Mouse (Mus musculus) frontal cortex, postnatal 36 days (tissue): ENCODE data around the gene Neil1.

Source experiments
- DNase-seq, 2 experiments: peaks; one replicate each; pipeline ENCODE4 v3.0.0; 2022; ENCODE audit warnings: low spot score in 2 of 2

Neil1 gene

DNA sequence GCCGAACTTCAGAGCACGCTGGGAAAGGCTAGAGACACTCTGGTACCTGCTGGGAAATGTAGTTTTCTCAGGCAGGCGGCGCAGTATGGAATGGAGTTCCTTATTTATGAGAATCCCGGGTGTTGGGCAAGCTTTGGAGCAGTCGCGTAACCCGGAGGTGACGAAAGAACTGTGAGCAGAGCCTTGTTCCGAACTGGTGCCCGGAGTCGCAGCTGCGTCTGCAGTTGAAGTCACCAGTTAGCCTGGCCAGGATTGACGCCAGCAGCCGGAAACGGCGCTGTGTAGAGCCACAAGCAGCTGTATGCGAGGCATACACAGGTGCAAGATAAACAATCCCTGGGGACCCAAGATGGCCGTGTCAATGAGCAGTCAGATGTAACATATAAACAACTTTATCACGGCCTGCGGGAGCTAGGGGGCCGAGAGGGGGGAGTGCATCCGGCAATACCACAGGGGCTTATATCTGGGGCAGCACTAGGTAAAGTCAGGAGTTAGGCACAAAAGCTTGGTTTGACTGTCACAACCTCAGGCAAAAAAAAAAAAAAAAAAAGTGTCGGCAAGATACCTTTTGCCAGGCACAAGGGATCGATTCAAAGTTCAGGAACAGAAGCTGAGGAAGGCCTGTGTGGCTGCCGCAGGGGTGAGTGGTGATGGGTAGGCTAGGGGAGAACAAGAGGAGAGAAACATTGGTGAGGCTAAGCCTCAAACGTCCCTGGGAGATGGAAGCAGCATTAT lies at the start of gene Neil1:
Gene Neil1 (minus strand): TSS at position 162 of the 735 bp plus-strand sequence.
- DNase-seq, result peak; percentile 87 to 96

DNA sequence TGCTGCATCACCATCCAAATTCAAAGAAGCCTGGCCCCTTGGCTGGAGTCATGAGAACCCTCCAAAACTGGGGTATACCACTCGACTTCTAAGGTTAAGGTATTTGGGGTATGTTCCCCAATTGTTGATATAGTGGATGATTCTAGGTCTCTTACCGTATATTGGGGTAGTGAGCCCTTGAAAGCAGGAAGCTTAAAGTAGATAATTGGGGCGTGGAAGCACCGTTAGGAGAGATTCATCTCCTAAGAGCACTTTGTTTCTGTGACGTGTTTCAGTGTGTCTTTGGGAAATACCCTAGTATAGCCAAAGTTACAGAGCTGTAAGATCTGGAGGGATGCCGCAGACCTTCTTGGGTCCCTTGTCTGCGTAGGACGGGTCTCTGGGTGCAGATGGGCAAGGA lies 49.3 kb upstream of the Neil1 start:
- DNase-seq, result no peak

DNA sequence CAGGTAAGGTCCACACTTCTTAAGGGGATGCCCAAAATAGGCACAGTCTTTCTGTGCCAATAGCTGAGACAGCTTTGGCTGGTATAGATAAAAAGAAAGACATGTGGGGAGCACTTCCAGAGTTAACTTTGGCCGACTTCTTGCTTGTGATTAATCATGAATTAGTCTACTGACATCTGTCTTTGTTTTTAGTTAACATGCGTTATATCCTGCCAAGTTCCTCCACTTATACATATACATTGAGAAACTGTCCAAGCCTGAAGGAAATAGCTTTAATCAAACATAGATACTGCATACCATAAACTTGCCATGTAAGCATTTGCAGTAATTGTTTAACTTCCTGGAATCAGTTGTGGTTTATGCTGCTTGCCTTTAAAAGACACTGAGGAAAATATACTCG lies 48.6 kb upstream of the Neil1 start:
- DNase-seq, result no peak

DNA sequence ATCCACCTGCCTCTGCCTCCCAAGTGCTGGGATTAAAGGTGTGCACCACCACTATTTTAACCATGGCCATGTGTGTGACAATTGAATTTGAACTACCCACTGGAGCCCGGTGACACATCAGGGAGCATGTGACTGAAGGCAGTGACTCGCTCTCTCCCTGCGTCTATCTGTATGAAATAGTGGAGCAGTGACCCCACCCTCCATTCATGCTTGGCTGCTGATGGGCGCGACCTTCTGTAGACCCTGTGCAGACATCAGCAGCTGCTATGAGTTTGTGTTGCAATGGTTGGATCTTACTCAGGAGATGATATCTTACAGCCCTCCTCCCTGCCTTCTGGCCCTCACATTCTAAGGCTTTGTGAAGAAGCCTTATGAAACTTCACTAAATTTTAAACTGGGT lies 20.3 kb upstream of the Neil1 start:
- no peak for DNase-seq

DNA sequence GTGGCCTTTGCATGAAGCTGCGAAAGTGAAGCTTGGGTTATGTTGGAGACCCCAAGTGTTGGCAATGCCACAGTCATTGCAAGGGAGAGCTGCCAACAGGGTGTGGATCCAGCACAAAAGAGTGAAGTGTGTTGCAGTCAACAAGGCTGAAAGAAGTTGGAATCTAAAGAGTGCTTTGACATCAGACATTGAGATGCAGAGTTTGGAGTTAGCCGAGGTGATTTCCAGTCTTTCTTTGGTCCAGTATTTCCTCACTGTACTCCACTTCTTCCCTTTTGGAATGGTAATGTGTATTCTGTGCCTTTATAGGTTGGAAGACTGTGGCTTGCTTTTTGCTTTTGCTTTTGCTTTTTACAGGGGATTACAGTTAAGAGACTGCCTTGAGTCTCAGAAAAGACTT lies 18.1 kb upstream of the Neil1 start:
- DNase-seq, result no peak

DNA sequence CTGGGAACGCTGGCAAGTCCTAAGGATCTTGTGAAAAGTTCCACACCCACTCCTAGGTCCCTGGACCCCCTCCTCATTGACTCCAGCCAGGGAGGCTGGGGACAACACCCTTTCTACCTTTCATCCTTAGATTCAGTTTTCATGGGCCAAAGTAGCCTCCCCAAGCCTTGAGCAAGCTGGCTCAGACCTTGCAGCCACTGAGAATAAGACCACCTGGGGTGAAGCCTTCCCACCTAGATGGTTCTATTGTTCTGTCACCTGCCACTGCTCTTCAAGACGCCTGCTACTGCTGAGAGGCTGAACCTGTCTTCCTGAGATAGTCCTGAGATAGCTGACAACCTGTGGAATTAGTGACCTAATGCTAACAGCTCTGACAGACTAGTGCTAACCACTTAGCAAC lies 15.0 kb upstream of the Neil1 start:
- no peak for DNase-seq

DNA sequence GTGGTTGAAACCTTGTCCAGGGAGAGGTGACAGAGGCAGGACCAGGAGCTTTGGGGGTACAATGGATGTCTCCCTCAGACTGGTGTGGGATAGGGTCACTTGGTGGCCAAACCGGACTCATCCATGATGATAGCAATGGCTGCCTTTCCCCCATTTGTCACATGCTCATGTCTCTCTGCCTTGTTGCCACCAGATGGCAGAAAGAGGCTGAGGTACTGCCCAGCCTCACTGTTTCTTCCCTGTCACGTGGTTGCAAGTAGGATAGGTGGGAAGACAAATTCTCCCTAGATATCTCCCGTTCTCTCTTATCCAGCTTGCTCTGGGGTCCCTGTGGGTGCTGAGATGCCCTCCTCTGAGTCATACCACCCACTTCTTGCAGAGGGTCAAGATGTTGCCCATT lies 14.4 kb upstream of the Neil1 start:
- DNase-seq, result no peak

DNA sequence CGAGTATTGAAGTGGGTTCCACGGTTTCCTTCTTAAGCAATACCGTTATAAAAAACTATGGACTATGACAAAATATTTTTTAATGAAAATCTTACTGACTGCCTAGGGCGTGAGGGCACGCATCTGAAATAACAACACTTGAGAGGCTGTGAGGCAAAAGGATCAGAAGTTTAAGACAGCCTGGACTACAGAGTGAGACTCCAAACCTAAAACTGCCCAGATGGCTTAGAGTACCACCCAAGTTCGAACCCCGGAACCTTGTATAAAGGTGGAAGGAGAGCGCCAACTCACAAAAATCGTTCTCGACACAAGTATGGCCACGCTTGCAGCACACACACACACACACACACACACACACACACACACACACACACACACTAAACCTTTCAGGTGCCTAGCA lies 10.4 kb upstream of the Neil1 start:
- DNase-seq, result no peak

DNA sequence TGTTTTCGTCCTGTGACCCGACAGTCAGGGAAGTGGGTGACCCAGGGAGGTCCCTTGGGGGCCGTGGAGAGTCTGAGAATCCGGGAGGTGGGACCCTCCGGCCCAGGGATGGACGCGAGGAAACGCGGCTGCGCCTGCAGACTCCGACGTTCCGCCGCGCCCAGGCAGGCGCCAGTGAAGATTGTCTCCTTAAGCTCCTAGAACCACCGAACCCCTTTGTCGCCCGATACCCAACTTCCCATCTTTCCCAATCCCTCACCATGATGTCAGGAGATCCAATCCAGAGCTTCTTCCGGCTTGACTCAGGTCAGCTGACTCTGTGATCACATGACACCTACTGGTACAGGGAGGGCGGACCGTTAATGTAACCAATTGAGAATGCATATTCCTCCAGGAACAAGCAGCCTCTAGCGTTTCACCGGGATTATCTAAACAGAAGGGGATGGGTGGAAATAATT lies 9.9 kb upstream of the Neil1 start, which contains the start of gene Commd4:
Gene Commd4 (minus strand): TSS at position 319 of the 458 bp plus-strand sequence.
- DNase-seq, result peak; percentile 87 to 93

DNA sequence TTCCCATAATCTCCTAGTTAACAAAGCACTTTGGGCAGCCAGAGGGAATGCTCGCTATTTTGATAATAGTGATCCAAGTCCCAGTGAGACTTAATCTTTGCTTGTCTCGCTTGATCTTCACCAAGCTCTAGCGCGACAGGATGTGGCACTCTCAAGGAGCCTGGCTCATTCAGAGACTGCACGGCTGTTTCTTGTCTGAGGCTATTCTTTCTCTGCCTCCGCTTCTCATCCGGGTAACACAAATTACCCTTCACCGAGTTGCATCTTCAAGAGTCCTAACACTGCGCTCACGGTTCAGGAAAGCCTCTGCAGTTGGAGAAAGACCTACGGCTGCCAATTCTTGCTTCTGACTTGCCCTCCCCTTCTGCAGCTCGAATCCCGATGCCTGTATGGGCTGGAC lies 9.4 kb upstream of the Neil1 start:
- DNase-seq, result peak in 1 of 2 experiments; percentile 14

DNA sequence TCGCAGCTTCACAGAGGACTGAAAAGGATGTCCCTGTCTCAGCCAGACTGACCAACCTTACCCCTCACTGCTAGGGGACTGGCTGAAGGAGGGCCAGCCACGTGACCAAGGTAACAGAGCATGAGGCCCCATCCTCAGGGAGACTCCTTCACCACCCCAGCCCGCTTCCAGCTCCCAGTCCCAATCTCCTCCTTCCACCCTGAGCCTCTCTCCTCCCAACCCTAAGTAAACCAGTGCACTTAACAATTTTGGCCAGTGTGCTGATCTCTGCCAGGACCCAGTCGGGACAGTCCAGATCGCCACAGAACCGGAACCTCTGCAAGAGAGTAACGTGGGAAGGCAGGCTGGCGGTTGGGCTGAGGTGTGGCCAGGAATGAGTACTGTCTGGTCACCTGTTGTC lies 8.7 kb upstream of the Neil1 start:
- DNase-seq, result no peak

DNA sequence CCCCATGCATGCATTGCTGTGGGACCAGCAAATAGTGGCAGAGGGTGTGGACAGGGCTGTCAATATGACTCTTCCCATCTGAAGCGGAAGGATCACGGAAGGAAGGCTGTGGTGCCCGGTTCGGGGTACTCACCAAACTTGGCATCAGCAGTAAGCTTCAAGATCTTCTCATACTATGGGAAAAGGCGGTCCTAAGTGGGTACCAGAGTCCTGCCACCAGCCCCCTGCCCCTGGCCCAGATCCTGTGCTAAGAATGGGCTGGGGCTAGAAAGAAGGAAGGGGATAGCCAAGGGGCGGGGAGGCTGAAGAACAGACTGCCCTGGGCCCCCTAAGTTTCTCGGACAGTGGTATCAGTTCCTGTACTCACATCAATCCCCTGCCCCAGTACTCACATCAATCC lies 8.3 kb upstream of the Neil1 start:
- no peak for DNase-seq

DNA sequence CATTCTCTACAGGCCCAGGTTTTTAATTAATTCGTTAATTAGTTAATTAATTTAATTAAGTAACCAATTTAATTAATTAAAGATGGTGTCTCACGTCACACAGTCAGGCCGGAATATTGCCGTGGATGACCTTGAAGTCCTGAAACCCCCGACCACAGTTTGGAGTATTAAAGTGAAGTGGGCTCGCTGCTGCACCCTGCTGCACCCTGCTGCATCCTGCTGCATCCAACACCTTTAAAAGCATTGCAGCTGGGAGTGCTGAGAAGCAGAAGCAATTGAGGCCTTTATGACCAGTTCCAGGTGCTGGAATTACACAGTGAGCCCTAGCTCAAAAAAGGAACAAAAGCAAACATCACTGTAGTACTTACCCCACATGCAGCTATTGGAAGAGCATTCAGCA lies 4.2 kb upstream of the Neil1 start:
- no peak for DNase-seq

DNA sequence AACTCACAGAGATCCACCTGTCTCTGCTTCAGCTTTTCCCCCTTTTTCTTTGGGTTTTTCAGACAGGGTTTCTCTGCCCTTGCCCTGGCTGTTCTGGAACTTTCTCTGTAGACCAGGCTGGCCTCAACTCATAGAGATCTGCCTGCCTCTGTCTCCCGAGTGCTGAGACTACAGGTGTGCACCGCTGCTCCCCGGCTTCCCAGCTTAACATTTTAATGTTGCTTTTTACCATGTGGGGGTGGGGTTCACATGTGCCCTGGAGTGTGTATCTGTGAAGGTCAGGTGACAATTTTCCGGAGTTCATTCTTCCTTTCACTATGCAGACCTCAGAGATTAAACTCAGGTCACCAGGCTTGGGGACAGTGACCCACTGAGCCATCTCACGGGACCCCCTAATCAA lies 2.1 kb upstream of the Neil1 start:
- no peak for DNase-seq

DNA sequence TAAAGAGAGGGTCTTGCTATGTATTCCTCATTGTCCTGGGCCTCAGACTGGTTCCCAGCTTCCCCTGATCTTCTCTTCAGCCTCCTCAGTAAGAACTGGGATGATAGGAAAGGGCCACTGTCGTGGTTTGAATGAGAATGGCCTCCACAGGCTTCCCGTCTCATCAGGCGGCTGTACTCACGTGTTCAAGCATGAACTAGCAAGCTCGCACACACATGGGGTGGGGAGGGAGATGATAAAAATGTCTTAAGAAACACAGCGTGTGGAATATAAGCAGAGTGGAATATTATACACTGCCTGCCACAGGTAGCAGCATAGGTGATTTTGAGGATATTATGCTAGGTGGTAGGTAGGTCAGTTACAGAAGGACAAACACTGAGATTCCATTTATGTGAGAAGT lies 916 bp upstream of the Neil1 start:
- no peak for DNase-seq

DNA sequence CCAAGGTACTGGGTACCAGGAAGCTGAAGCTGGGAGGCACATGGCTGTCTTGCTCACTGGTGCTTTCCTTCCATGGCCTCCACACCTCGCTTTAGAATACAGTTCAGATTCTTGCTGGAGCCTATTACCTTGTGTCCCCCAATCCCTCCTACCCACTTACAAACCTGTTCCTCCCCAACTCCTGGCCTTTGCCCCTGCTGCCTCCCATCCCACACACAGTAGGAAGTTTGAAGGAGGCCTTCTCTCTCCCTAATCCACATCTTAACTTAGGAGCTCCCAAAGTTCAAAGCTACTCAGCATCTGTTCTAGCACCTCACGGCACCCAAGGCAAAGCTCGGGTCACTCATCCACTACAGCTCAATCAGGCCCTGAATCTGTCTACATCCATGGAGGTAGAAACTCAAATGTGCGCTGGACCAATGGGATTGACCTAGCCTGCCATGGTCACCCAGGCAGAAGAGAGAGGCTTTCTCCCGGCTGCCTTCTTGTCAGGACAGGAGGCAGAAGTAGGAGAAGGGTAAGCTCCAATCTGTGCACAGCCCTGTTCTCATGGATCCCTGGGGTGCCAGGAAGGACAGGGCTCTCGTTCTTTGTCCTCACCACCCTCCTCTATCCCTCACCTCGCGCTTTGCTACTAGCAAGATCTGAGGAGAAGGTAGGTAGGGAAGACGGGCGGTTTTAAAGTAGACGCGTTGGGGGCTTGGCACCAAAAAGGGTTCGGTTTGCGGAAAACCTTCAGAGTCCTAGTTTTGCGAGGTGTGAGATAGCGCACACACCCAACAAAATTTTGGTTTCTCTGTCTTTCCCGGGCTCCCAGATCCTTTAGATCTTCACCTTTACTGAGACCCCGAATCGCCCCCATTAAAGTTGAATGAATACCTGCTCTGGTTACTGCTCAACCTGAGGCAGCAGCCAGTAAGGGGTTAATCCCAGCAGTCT lies 631 bp downstream of the Neil1 start:
- DNase-seq, result no peak

DNA sequence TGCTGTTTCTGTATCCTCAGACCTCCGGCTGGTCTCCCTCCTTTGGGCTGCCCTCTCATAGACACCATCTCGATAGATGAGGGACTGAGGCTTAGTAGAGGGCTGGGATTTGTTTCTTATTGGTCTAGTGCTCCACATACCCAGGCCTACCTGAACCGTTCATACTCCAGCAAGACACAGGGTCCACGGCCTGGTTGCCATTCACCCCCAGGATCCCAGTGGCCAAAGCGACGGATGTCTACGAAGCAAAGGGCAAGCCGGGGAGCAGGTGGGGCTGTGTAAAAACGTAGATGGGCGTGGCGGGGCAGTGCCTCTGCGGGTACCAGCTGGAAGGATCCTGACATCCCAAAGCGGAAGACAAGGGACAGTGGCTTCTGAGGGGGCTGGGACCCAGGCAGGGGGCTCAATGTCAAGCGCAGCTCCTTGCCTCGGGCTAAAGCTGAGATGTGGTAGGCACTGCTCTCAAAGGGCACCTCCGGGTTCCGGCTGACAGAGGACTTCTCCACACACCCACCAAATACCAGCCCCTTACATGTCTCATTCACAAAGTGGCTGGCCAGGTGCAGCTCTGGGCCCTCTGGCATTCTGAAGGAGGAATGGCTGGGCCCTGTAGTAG lies 1.5 kb downstream of the Neil1 start:
- DNase-seq, result no peak

DNA sequence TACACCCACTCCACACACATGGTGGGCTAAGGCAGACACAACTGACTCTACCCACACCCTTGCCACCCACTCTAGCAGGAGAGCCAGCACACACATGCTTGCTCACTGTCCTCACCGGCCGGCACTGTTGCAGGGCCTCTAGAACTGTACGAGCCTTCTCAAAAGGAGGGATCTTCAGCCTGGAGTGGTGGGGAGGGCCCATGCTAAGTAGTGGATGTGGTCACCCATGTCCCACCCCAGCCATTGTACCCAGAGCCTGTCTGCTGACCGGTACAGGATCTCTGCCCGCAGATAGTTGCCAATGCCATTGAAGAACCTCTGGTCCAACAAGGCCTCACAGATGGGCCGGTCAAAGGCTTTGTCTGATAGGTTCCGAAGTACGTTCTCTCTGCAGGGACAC lies 3.3 kb downstream of the Neil1 start:
- DNase-seq, result no peak

DNA sequence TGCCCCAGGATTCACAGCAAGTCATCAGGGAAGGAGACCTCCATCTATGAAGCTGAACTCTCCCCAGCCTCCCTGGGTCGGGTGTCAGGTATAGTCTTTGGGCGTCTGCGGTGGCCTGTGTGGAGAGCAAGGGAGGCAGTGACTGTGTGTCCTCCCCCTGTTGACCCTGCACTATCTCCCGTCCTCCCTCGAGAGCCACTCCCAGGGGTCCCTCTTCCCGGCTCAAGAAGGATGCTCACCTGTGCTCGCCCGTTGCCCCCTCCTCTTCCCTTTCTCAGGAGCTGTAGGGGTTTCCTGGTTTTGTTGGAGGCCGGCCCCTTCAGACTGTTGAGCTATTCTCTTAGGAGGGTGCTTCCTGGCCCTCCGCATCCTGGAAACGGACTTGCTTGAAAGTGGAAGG lies 4.9 kb downstream of the Neil1 start:
- DNase-seq, result no peak

DNA sequence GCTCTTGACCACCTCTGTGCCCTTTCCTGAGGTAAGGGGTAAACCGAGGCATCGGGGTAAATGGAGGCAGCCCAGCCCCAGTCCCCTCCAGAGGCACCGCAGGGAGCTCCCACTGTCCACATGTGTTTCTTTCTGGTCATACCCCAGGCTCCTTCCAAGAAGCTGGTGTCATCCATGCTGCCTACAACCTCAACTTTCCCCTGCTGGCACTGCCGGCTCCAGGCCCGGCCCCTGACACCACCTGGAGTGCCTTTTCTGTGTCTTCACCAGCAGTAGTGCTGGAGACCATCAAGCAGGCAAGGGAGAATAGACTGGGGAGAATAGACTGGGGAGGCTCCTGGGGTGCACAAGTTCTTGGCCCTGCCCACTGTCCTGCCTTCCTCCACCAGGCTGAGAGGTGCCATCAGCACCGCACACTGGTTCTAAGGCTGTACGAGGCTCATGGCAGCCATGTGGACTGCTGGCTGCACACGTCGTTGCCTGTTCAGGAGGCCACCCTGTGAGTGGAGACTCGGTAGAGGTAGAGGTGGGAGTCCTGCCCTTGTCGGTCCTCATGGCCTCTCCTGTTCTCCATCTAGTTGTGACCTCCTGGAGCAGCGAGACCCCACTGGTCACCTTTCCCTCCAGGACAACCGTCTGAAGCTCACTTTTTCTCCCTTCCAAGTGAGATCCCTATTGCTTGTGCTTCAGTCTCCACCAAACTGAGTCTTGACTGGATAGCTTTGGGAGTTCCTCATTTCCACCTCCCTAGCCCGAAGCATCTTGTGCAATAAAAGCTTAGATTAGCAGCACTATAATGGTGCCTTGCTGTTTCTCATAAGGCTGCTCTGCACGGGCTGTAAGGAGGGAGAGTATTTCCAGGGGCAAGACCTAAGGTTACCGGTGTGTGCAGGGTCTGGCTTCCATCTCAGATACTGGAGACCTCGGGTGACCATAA lies 6.4 kb downstream of the Neil1 start:
- DNase-seq, result no peak

DNA sequence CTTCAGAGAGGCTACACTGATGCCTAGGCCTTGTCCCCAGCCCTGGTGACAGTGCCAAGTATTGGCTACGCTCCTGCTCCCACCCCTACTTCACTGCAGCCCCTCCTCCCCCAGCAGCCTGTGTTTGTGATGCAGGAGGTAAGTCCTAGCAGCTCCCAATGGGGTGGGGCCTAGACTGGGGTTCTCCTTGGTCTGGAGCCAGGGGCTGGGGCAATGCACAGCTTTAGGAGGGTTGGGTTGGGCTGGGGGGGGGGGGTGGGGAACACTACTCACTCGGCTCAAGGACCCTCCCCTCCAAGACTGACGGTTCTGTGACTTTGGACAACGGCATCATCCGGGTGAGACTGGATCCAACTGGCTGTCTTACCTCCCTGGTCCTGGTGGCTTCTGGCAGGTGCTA lies 8.5 kb downstream of the Neil1 start:
- DNase-seq, result no peak
